Mouse (Mus musculus): ENCODE results near the gene Sema5b. TPM values are rescaled to one million over a fixed set of nuclear protein-coding genes. Genes with fewer than 3 reads are reported as not detected.

Gene Sema5b
- polyA plus RNA-seq (2015; fragmentation: Nextera tagmentation; extraction: Ambion mirVana) = 1.1 and 2.0 TPM in 2 replicates

- H3K36me3 ChIP-seq = no peaks in the 10 kb centered on the region
- peaks cover 97% of the 10 kb centered on the region for H3K27me3 ChIP-seq (replicated peaks)
- H3K9me3 ChIP-seq = no peaks in the 10 kb centered on the region
- WGBS = 1% methylated on average over 51 of the region's 54 CpGs
- H3K9ac ChIP-seq = peak within 1 kb of the TSS; percentile 74
- H3K4me2 ChIP-seq = peak within 1 kb of the TSS; percentile 93
- peak within 1 kb of the TSS; percentile 64 for H3K4me3 ChIP-seq
- no peak within 1 kb of the TSS for H3K27ac ChIP-seq (replicated peaks)
- H3K4me1 ChIP-seq = peaks cover 27% of the 10 kb centered on the region
- ATAC-seq (ENCODE audit: extremely low read depth, insufficient number of reproducible peaks, low FRiP score, low TSS enrichment) = no peak
Measured at GRCm38 (mm10) chr16:35541117-35541641, at the start of gene Sema5b. Gene Sema5b (plus strand): TSS chr16:35541145.

GRCm38 (mm10) chr16:35500342-35500741, 40.6 kb upstream of the Sema5b start:
- Histone ChIP-seq H3K27me3 (replicated peaks) (no peaks in the 10 kb centered on the region), H3K9ac (no peak overlapping the region), H3K9me3 (peaks cover 10% of the 10 kb centered on the region), H3K36me3 (no peaks in the 10 kb centered on the region), H3K4me2 (no peak overlapping the region), H3K27ac (replicated peaks) (no peak overlapping the region), H3K4me3 (no peak overlapping the region), H3K4me1 (peaks cover 9% of the 10 kb centered on the region)
- WGBS = 86% methylated on average over 3 of the region's 3 CpGs
- no peak for ATAC-seq (ENCODE audit: extremely low read depth, insufficient number of reproducible peaks, low FRiP score, low TSS enrichment)

GRCm38 (mm10) chr16:35501106-35501760, 39.7 kb upstream of the Sema5b start:
- Histone ChIP-seq H3K27ac (replicated peaks) (no peak overlapping the region), H3K4me2 (no peak overlapping the region), H3K27me3 (replicated peaks) (no peaks in the 10 kb centered on the region), H3K9me3 (peaks cover 10% of the 10 kb centered on the region), H3K9ac (no peak overlapping the region), H3K4me3 (no peak overlapping the region), H3K36me3 (no peaks in the 10 kb centered on the region), H3K4me1 (peaks cover 9% of the 10 kb centered on the region)
- ATAC-seq (ENCODE audit: extremely low read depth, insufficient number of reproducible peaks, low FRiP score, low TSS enrichment) = no peak
- WGBS = 62% methylated on average over 4 of the region's 4 CpGs

- no peaks in the 10 kb centered on the region for H3K36me3 ChIP-seq
- H3K27ac ChIP-seq (replicated peaks) = no peak overlapping the region
- 0 out of 2 replicates have a peak overlapping the region, but pooled peaks have one; percentile 0 for H3K9ac ChIP-seq
- peaks cover 10% of the 10 kb centered on the region for H3K9me3 ChIP-seq
- no peak overlapping the region for H3K4me2 ChIP-seq
- no peak for ATAC-seq (ENCODE audit: extremely low read depth, insufficient number of reproducible peaks, low FRiP score, low TSS enrichment)
- 48% methylated on average over 11 of the region's 11 CpGs for WGBS
- H3K27me3 ChIP-seq (replicated peaks) = no peaks in the 10 kb centered on the region
- H3K4me1 ChIP-seq = peaks cover 9% of the 10 kb centered on the region
- H3K4me3 ChIP-seq = no peak overlapping the region
Measured at GRCm38 (mm10) chr16:35502456-35502855, 38.5 kb upstream of the Sema5b start.

GRCm38 (mm10) chr16:35504266-35504665, 36.7 kb upstream of the Sema5b start:
- WGBS = 79% methylated on average over 8 of the region's 8 CpGs
- H3K4me2 ChIP-seq = no peak overlapping the region
- H3K4me3 ChIP-seq = no peak overlapping the region
- H3K9ac ChIP-seq = no peak overlapping the region
- H3K27me3 ChIP-seq (replicated peaks) = no peaks in the 10 kb centered on the region
- H3K4me1 ChIP-seq = peaks cover 12% of the 10 kb centered on the region
- no peak for ATAC-seq (ENCODE audit: extremely low read depth, insufficient number of reproducible peaks, low FRiP score, low TSS enrichment)
- peaks cover 10% of the 10 kb centered on the region for H3K9me3 ChIP-seq
- H3K36me3 ChIP-seq = no peaks in the 10 kb centered on the region
- no peak overlapping the region for H3K27ac ChIP-seq (replicated peaks)

GRCm38 (mm10) chr16:35505786-35506185, 35.2 kb upstream of the Sema5b start:
- H3K27ac ChIP-seq (replicated peaks) = no peak overlapping the region
- peaks cover 21% of the 10 kb centered on the region for H3K4me1 ChIP-seq
- peaks cover 4% of the 10 kb centered on the region; the same call in 1 of the 2 replicates for H3K9me3 ChIP-seq
- WGBS = 79% methylated on average over 4 of the region's 4 CpGs
- no peak overlapping the region for H3K4me2 ChIP-seq
- H3K36me3 ChIP-seq = no peaks in the 10 kb centered on the region
- no peak overlapping the region for H3K9ac ChIP-seq
- H3K27me3 ChIP-seq (replicated peaks) = no peaks in the 10 kb centered on the region
- ATAC-seq (ENCODE audit: extremely low read depth, insufficient number of reproducible peaks, low FRiP score, low TSS enrichment) = no peak
- H3K4me3 ChIP-seq = no peak overlapping the region

- Histone ChIP-seq H3K36me3 (no peaks in the 10 kb centered on the region), H3K4me2 (no peak overlapping the region), H3K9ac (no peak overlapping the region), H3K4me3 (no peak overlapping the region), H3K4me1 (peaks cover 12% of the 10 kb centered on the region), H3K27me3 (replicated peaks) (no peaks in the 10 kb centered on the region), H3K27ac (replicated peaks) (no peak overlapping the region), H3K9me3 (peaks cover 4% of the 10 kb centered on the region; the same call in 1 of the 2 replicates)
- ATAC-seq (ENCODE audit: extremely low read depth, insufficient number of reproducible peaks, low FRiP score, low TSS enrichment) = no peak
- 76% methylated on average over 6 of the region's 6 CpGs for WGBS
Measured at GRCm38 (mm10) chr16:35508581-35508980, 32.4 kb upstream of the Sema5b start.

GRCm38 (mm10) chr16:35509331-35510070, 31.4 kb upstream of the Sema5b start:
- no peaks in the 10 kb centered on the region for H3K36me3 ChIP-seq
- no peak overlapping the region for H3K27ac ChIP-seq (replicated peaks)
- 44% methylated on average over 11 of the region's 11 CpGs for whole genome bisulfite sequencing
- no peak overlapping the region for H3K4me3 ChIP-seq
- no peak for ATAC-seq (ENCODE audit: extremely low read depth, insufficient number of reproducible peaks, low FRiP score, low TSS enrichment)
- peaks cover 12% of the 10 kb centered on the region for H3K4me1 ChIP-seq
- H3K9me3 ChIP-seq = no peaks in the 10 kb centered on the region
- no peak overlapping the region for H3K4me2 ChIP-seq
- no peak overlapping the region for H3K9ac ChIP-seq
- H3K27me3 ChIP-seq (replicated peaks) = no peaks in the 10 kb centered on the region

- no peak for ATAC-seq (ENCODE audit: extremely low read depth, insufficient number of reproducible peaks, low FRiP score, low TSS enrichment)
- Histone ChIP-seq H3K36me3 (no peaks in the 10 kb centered on the region), H3K27me3 (replicated peaks) (no peaks in the 10 kb centered on the region), H3K9ac (no peak overlapping the region), H3K9me3 (no peaks in the 10 kb centered on the region), H3K4me1 (peaks cover 12% of the 10 kb centered on the region), H3K4me2 (no peak overlapping the region), H3K27ac (replicated peaks) (no peak overlapping the region), H3K4me3 (no peak overlapping the region)
- 67% methylated on average over 21 of the region's 21 CpGs for WGBS
Measured at GRCm38 (mm10) chr16:35515977-35516612, 24.9 kb upstream of the Sema5b start.

GRCm38 (mm10) chr16:35517976-35518951, 22.7 kb upstream of the Sema5b start:
- Histone ChIP-seq H3K36me3 (no peaks in the 10 kb centered on the region), H3K9ac (peak overlapping the region; percentile 52; the same call in 1 of the 2 replicates), H3K27me3 (replicated peaks) (no peaks in the 10 kb centered on the region), H3K9me3 (no peaks in the 10 kb centered on the region), H3K4me2 (peak overlapping the region; percentile 42), H3K27ac (replicated peaks) (no peak overlapping the region), H3K4me3 (no peak overlapping the region), H3K4me1 (peaks cover 12% of the 10 kb centered on the region)
- ATAC-seq (ENCODE audit: extremely low read depth, insufficient number of reproducible peaks, low FRiP score, low TSS enrichment) = no peak
- WGBS = 53% methylated on average over 23 of the region's 23 CpGs

Data from heart, embryonic 13.5 days (tissue).